Comparison of ENCODE assay signal across 8 mouse cellular contexts in genomic region chr1:121327344-121328192, GRCm38 (mm10). TPM values are rescaled to one million over a fixed set of nuclear protein-coding genes. Genes with fewer than 3 reads are reported as not detected.
DNase-seq lines count a peak whose midpoint lies in the region; ATAC-seq lines count a peak whose summit lies in the region.

No protein-coding gene starts in this region.

- peaks cover 5% of the 10 kb centered on the region; the same call in 1 of the 2 replicates for H3K4me1 ChIP-seq in forebrain, embryonic 11.5 days (replicated peaks; ENCODE audit: control insufficient read depth, insufficient read depth, low read length)
- H3K4me1 ChIP-seq in heart, embryonic 16.5 days (ENCODE audit: control insufficient read depth, insufficient read depth, low read length): peaks cover 12% of the 10 kb centered on the region
- H3K4me1 ChIP-seq in liver, embryonic 15.5 days (replicated peaks): peaks cover 21% of the 10 kb centered on the region
- H3K4me1 ChIP-seq in neural tube, embryonic 12.5 days: peaks cover 15% of the 10 kb centered on the region

- peak; percentile 99 for ATAC-seq in forebrain, embryonic 11.5 days (replicated peaks; ENCODE audit: low FRiP score)
- peak; percentile 97 for ATAC-seq in heart, embryonic 16.5 days (replicated peaks; ENCODE audit: extremely low read depth, insufficient read depth, low FRiP score)
- peak; percentile 97 for ATAC-seq in liver, embryonic 15.5 days (ENCODE audit: insufficient read depth)
- peak; percentile 98 for ATAC-seq in neural tube, embryonic 12.5 days (ENCODE audit: low FRiP score, low read depth)

- H3K4me2 ChIP-seq in forebrain, embryonic 11.5 days (ENCODE audit: low read depth, low read length, severe bottlenecking): peak overlapping the region; percentile 76
- peak overlapping the region; percentile 93 for H3K4me2 ChIP-seq in heart, embryonic 16.5 days (ENCODE audit: low read depth, low read length)
- peak overlapping the region; percentile 85 for H3K4me2 ChIP-seq in liver, embryonic 15.5 days
- H3K4me2 ChIP-seq in neural tube, embryonic 12.5 days (replicated peaks): peak overlapping the region; percentile 77

- peak overlapping the region; percentile 75 for H3K4me3 ChIP-seq in forebrain, embryonic 11.5 days (ENCODE audit: low read depth, low read length)
- peak overlapping the region; percentile 99 for H3K4me3 ChIP-seq in heart, embryonic 16.5 days (ENCODE audit: low read length)
- H3K4me3 ChIP-seq in liver, embryonic 15.5 days (replicated peaks): peak overlapping the region; percentile 81
- H3K4me3 ChIP-seq in neural tube, embryonic 12.5 days: peak overlapping the region; percentile 54

- no peaks in the 10 kb centered on the region for H3K27me3 ChIP-seq in forebrain, embryonic 11.5 days (ENCODE audit: control insufficient read depth, insufficient read depth, low read length)
- H3K27me3 ChIP-seq in heart, embryonic 16.5 days (ENCODE audit: control insufficient read depth, insufficient read depth, low read length): no peaks in the 10 kb centered on the region
- no peaks in the 10 kb centered on the region for H3K27me3 ChIP-seq in liver, embryonic 15.5 days
- H3K27me3 ChIP-seq in neural tube, embryonic 12.5 days (replicated peaks): no peaks in the 10 kb centered on the region

- H3K27ac ChIP-seq in forebrain, embryonic 11.5 days (ENCODE audit: low read depth, low read length): peak overlapping the region; percentile 80
- H3K27ac ChIP-seq in heart, embryonic 16.5 days (ENCODE audit: low read length): peak overlapping the region; percentile 92
- H3K27ac ChIP-seq in liver, embryonic 15.5 days (replicated peaks): peak overlapping the region; percentile 93
- H3K27ac ChIP-seq in neural tube, embryonic 12.5 days: peak overlapping the region; percentile 86

- WGBS in forebrain, embryonic 11.5 days: under 1% methylated on average over 55 of the region's 55 CpGs
- under 1% methylated on average over 55 of the region's 55 CpGs for WGBS in heart, embryonic 16.5 days
- under 1% methylated on average over 55 of the region's 55 CpGs for whole genome bisulfite sequencing in liver, embryonic 15.5 days (ENCODE audit: insufficient replicate concordance)
- under 1% methylated on average over 55 of the region's 55 CpGs for WGBS in neural tube, embryonic 12.5 days

- H3K9me3 ChIP-seq in forebrain, embryonic 11.5 days (ENCODE audit: control insufficient read depth, low read length): no peaks in the 10 kb centered on the region
- H3K9me3 ChIP-seq in heart, embryonic 16.5 days (replicated peaks; ENCODE audit: control insufficient read depth, low read length): no peaks in the 10 kb centered on the region
- H3K9me3 ChIP-seq in liver, embryonic 15.5 days (replicated peaks): no peaks in the 10 kb centered on the region
- no peaks in the 10 kb centered on the region for H3K9me3 ChIP-seq in neural tube, embryonic 12.5 days

- peak overlapping the region; percentile 85 for H3K9ac ChIP-seq in forebrain, embryonic 11.5 days (ENCODE audit: low read length)
- H3K9ac ChIP-seq in heart, embryonic 16.5 days (ENCODE audit: low read length): peak overlapping the region; percentile 93
- peak overlapping the region; percentile 79 for H3K9ac ChIP-seq in liver, embryonic 15.5 days
- peak overlapping the region; percentile 57 for H3K9ac ChIP-seq in neural tube, embryonic 12.5 days

- DNase-seq in CD8-positive naive resting alpha-beta T cell, adult 2 months (ENCODE audit: low read depth in 2 of 2, low spot score in 2 of 2): peak; percentile 92 to 94
- DNase-seq in c-Kit-positive CD71-negative TER-119-negative erythroid progenitor cells, embryonic 14.5 days (ENCODE audit: low read depth): peak; percentile 73
- DNase-seq in forebrain, embryonic 11.5 days (ENCODE audit: low spot score): peak; percentile 96
- peak; percentile 92 to 95 for DNase-seq in kidney, postnatal 36 days
- peak; percentile 91 for DNase-seq in telencephalon, adult 2 months (ENCODE audit: low read depth, low spot score)

- H3K36me3 ChIP-seq in forebrain, embryonic 11.5 days (ENCODE audit: control insufficient read depth, insufficient read depth, low read length): no peaks in the 10 kb centered on the region
- 0 out of 2 replicates have a peak, but pooled peaks cover 3% of the 10 kb centered on the region for H3K36me3 ChIP-seq in heart, embryonic 16.5 days (ENCODE audit: control insufficient read depth, insufficient read depth)
- H3K36me3 ChIP-seq in liver, embryonic 15.5 days (replicated peaks): no peaks in the 10 kb centered on the region
- H3K36me3 ChIP-seq in neural tube, embryonic 12.5 days: no peaks in the 10 kb centered on the region

RNA-seq across cellular contexts. Expression of gene Insig2, which starts 4.8 kb away (rescaled TPM):
- polyA plus RNA-seq in forebrain, embryonic 11.5 days (2014; fragmentation: Nextera tagmentation; extraction: Ambion mirVana): 12.9 and 16.7 TPM in 2 replicates
- polyA plus RNA-seq in heart, embryonic 16.5 days (2015; fragmentation: Nextera tagmentation; extraction: Ambion mirVana): 42.4 and 46.8 TPM in 2 replicates
- polyA plus RNA-seq in liver, embryonic 15.5 days (2015; fragmentation: Nextera tagmentation; extraction: Ambion mirVana): 9.6 and 9.7 TPM in 2 replicates
- 25.8 and 33.8 TPM in 2 replicates for polyA plus RNA-seq in neural tube, embryonic 12.5 days (2016; fragmentation: Nextera tagmentation; extraction: Ambion mirVana)

Comparison
In these comparisons a context has a peak if more than half of its experiments do, and no peak if none do; other contexts are left out.
1. Peak in every context shown above with its lines: DNase-seq, ATAC-seq, H3K4me3 ChIP-seq and H3K27ac ChIP-seq.